Comparison of ENCODE assay signal across 13 mouse cellular contexts in the genomic region with DNA sequence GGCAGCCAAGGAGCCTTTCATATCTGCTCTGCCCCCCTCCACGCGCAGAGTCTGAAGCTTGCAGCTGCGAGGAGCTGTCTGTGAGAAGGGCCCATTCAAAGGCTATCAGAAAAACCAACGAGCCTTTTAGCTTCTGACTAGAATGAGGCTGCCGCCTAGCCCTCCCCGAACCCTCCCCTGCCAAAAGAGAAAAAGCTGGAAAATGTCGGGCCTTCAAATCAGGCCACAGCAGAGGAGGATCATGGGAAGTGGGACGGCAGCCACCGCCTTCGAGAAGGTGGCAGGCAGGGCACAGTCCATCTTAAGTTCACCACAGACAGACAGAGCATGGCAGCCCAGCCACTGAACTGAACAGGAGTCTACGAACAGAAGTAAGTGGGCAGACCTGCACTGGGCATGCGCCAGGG.
DNase-seq lines count a peak whose midpoint lies in the region; ATAC-seq lines count a peak whose summit lies in the region.
"Had no signal": no experiment of that assay in that cellular context is flagged by ENCODE, and none has a peak within 500 bp of the region (broad histone marks: within the 10 kb centered on the region; RNA-seq: fewer than 3 reads in every experiment).

No protein-coding gene starts in this region.

- peak overlapping the region; percentile 81 for H3K27ac ChIP-seq in forebrain, embryonic 15.5 days (replicated peaks)
- H3K27ac ChIP-seq: liver, embryonic 13.5 days; macrophage; stomach, embryonic 15.5 days had no signal

- H3K4me1 ChIP-seq in forebrain, embryonic 15.5 days = peaks cover 26% of the 10 kb centered on the region
- H3K4me1 ChIP-seq: liver, embryonic 13.5 days; stomach, embryonic 15.5 days had no signal

- 0 out of 2 replicates have a peak overlapping the region, but pooled peaks have one; percentile 7 for H3K4me2 ChIP-seq in forebrain, embryonic 15.5 days (replicated peaks)
- H3K4me2 ChIP-seq: liver, embryonic 13.5 days; stomach, embryonic 15.5 days had no signal

- WGBS in forebrain, embryonic 15.5 days = 18% methylated on average over 12 of the region's 12 CpGs

- no peaks in the 10 kb centered on the region for H3K9me3 ChIP-seq in forebrain, embryonic 15.5 days
- H3K9me3 ChIP-seq: liver, embryonic 13.5 days; stomach, embryonic 15.5 days had no signal

- peak; percentile 68 for ATAC-seq in forebrain, embryonic 15.5 days (replicated peaks)

- DNase-seq in layer of hippocampus, adult 18-20 months (ENCODE audit: low spot score in 2 of 2) = peak; percentile 19 to 32
- DNase-seq in layer of hippocampus, adult 9-10 months (ENCODE audit: low spot score) = no peak
- peak; percentile 68 for DNase-seq in brain, adult 2 months (ENCODE audit: low read depth, low spot score)
- DNase-seq in layer of hippocampus, postnatal 36 days = peak; percentile 16 to 36
- no peak for DNase-seq in spleen, adult 18-20 months
- no peak for DNase-seq in liver
- DNase-seq: adrenal gland, adult 2 months; kidney, adult 18-20 months; liver, embryonic 13.5 days had no signal

- H3K4me3 ChIP-seq in forebrain, embryonic 15.5 days = no peak overlapping the region
- H3K4me3 ChIP-seq: erythroblast, embryonic 14.5 days; liver, embryonic 13.5 days; stomach, embryonic 15.5 days had no signal

- H3K9ac ChIP-seq in forebrain, embryonic 15.5 days (replicated peaks) = no peak overlapping the region
- H3K9ac ChIP-seq: liver, embryonic 13.5 days; stomach, embryonic 15.5 days had no signal

- no peaks in the 10 kb centered on the region for H3K27me3 ChIP-seq in forebrain, embryonic 15.5 days
- H3K27me3 ChIP-seq: liver, embryonic 13.5 days; stomach, embryonic 15.5 days had no signal

- H3K36me3 ChIP-seq in forebrain, embryonic 15.5 days = no peaks in the 10 kb centered on the region
- H3K36me3 ChIP-seq: liver, embryonic 13.5 days; stomach, embryonic 15.5 days had no signal

Comparison
In these comparisons a context has a peak if more than half of its experiments do, and no peak if none do; other contexts are left out.
1. DNase-seq: peak in layer of hippocampus, adult 18-20 months (2 of 2), brain, adult 2 months (single experiment) and layer of hippocampus, postnatal 36 days (2 of 2); none in layer of hippocampus, adult 9-10 months (single experiment), spleen, adult 18-20 months (0 of 2) and liver (single experiment).